Mouse (Mus musculus) MEL-GATA-1-ER (cell line): ENCODE data around the gene Mllt3.
A peak's percentile ranks its signal among the peaks of the same experiment; 100 is the strongest.

Experiments used
- DNase-seq: peaks from one replicate; pipeline ENCODE4 v3.0.0-alpha.2; 2012; ENCODE audit warnings: low read depth; ENCODE audit errors: extremely low read depth

The Mllt3 gene

GRCm38 (mm10) chr4:88012774-88013173 is 20.4 kb downstream of the Mllt3 start:
- no peak for DNase-seq

GRCm38 (mm10) chr4:88011870-88012572 is 21.1 kb downstream of the Mllt3 start:
- no peak for DNase-seq

- no peak for DNase-seq
Observed at GRCm38 (mm10) chr4:88010441-88010840, 22.7 kb downstream of the Mllt3 start.

GRCm38 (mm10) chr4:88005801-88006200 is 27.4 kb downstream of the Mllt3 start:
- DNase-seq: peak; percentile 81

- DNase-seq: peak; percentile 47
Observed at GRCm38 (mm10) chr4:88003159-88003948, 29.8 kb downstream of the Mllt3 start.

- DNase-seq: no peak
Observed at GRCm38 (mm10) chr4:87991710-87992109, 41.5 kb downstream of the Mllt3 start.

- no peak for DNase-seq
Observed at GRCm38 (mm10) chr4:87990940-87991339, 42.2 kb downstream of the Mllt3 start.

- no peak for DNase-seq
Observed at GRCm38 (mm10) chr4:87985281-87985680, 47.9 kb downstream of the Mllt3 start.

GRCm38 (mm10) chr4:87984589-87984988 is 48.6 kb downstream of the Mllt3 start:
- DNase-seq: no peak

GRCm38 (mm10) chr4:87984091-87984490 is 49.1 kb downstream of the Mllt3 start:
- no peak for DNase-seq

- DNase-seq: no peak
Observed at GRCm38 (mm10) chr4:87982578-87982977, 50.6 kb downstream of the Mllt3 start.

- DNase-seq: no peak
Observed at GRCm38 (mm10) chr4:87977820-87978448, 55.2 kb downstream of the Mllt3 start.

- DNase-seq: no peak
Observed at GRCm38 (mm10) chr4:87965836-87966235, 67.3 kb downstream of the Mllt3 start.

- peak; percentile 31 for DNase-seq
Observed at GRCm38 (mm10) chr4:87964890-87965289, 68.3 kb downstream of the Mllt3 start.

GRCm38 (mm10) chr4:87963773-87964076 is 69.4 kb downstream of the Mllt3 start:
- DNase-seq: no peak

- DNase-seq: no peak
Observed at GRCm38 (mm10) chr4:87963055-87963772, 70.0 kb downstream of the Mllt3 start.

GRCm38 (mm10) chr4:87961872-87962271 is 71.3 kb downstream of the Mllt3 start:
- DNase-seq: no peak

- DNase-seq: no peak
Observed at GRCm38 (mm10) chr4:87957852-87958251, 75.3 kb downstream of the Mllt3 start.

- no peak for DNase-seq
Observed at GRCm38 (mm10) chr4:87957198-87957597, 76.0 kb downstream of the Mllt3 start.

- no peak for DNase-seq
Observed at GRCm38 (mm10) chr4:87955132-87955531, 78.0 kb downstream of the Mllt3 start.

GRCm38 (mm10) chr4:87954421-87955083 is 78.6 kb downstream of the Mllt3 start:
- no peak for DNase-seq
